Mouse (Mus musculus): Measurements from ENCODE around the gene Col12a1.
"Not testable (repeated sequence)": the region's sequence is repeated elsewhere in the genome, so short reads cannot be mapped to it uniquely, and the experiment has no call there.

The Col12a1 gene

GRCm38 (mm10) chr9:79689342-79689741, 29.3 kb downstream of the Col12a1 start:
- no peak for DNase-seq

- DNase-seq, result no peak
These were observed 31.4 kb downstream of the Col12a1 start for GRCm38 (mm10) chr9:79687227-79687626.

- DNase-seq, result no peak
These were observed 32.6 kb downstream of the Col12a1 start for GRCm38 (mm10) chr9:79686049-79686448.

GRCm38 (mm10) chr9:79680453-79681240, 38.0 kb downstream of the Col12a1 start:
- no peak for DNase-seq

- not testable (repeated sequence) for DNase-seq
These were observed 49.8 kb downstream of the Col12a1 start for GRCm38 (mm10) chr9:79668806-79669205.

- DNase-seq, result no peak
These were observed 65.1 kb downstream of the Col12a1 start for GRCm38 (mm10) chr9:79653327-79654150.

GRCm38 (mm10) chr9:79648587-79648986, 70.0 kb downstream of the Col12a1 start:
- no peak for DNase-seq

- no peak for DNase-seq
These were observed 72.9 kb downstream of the Col12a1 start for GRCm38 (mm10) chr9:79645757-79646156.

GRCm38 (mm10) chr9:79639430-79640090, 79.1 kb downstream of the Col12a1 start:
- DNase-seq, result no peak

GRCm38 (mm10) chr9:79637879-79638278, 80.8 kb downstream of the Col12a1 start:
- no peak for DNase-seq

- no peak for DNase-seq
These were observed 84.6 kb downstream of the Col12a1 start for GRCm38 (mm10) chr9:79634076-79634475.

GRCm38 (mm10) chr9:79631186-79631585, 87.4 kb downstream of the Col12a1 start:
- no peak for DNase-seq

- DNase-seq, result no peak
These were observed 99.6 kb downstream of the Col12a1 start for GRCm38 (mm10) chr9:79618839-79619597.

GRCm38 (mm10) chr9:79617336-79617735, 101.3 kb downstream of the Col12a1 start:
- DNase-seq, result no peak

- no peak for DNase-seq
These were observed 102.6 kb downstream of the Col12a1 start for GRCm38 (mm10) chr9:79616040-79616439.

GRCm38 (mm10) chr9:79610286-79610685, 108.3 kb downstream of the Col12a1 start:
- no peak for DNase-seq

GRCm38 (mm10) chr9:79609661-79610060, 109.0 kb downstream of the Col12a1 start:
- DNase-seq, result no peak

- no peak for DNase-seq
These were observed 109.8 kb downstream of the Col12a1 start for GRCm38 (mm10) chr9:79608795-79609194.

GRCm38 (mm10) chr9:79608062-79608531, 110.5 kb downstream of the Col12a1 start:
- no peak for DNase-seq

GRCm38 (mm10) chr9:79606122-79606521, 112.5 kb downstream of the Col12a1 start:
- DNase-seq, result no peak

- DNase-seq, result no peak
These were observed 112.9 kb downstream of the Col12a1 start for GRCm38 (mm10) chr9:79605722-79606121.

- no peak for DNase-seq
These were observed 114.1 kb downstream of the Col12a1 start for GRCm38 (mm10) chr9:79604546-79604945.

- DNase-seq, result no peak
These were observed 115.2 kb downstream of the Col12a1 start for GRCm38 (mm10) chr9:79603448-79603847.

All from cerebellum, adult 11-12 months (tissue).